Mouse (Mus musculus) MEL (cell line): Measurements from ENCODE around the gene Arhgap29.

Experiments
- BHLHE40 ChIP-seq: IDR thresholded peaks from 2 replicates; pipeline ENCODE4 v1.6.1; 2012; ENCODE audit warnings: low read depth, mild to moderate bottlenecking, inconsistent platforms, low read length, improper control_type of control experiment, borderline replicate concordance
- CTCF ChIP-seq, 3 experiments: IDR thresholded peaks in 2 of 3; conservative IDR thresholded peaks in 1 of 3; 2 replicates each; pipeline ENCODE4 v1.5.1; 2011 to 2012; ENCODE audit warnings: low read length in 3 of 3, low read depth in 2 of 3, mild to moderate bottlenecking in 2 of 3, improper control_type of control experiment in 1 of 3, inconsistent platforms in 1 of 3, mixed read lengths in 1 of 3, moderate library complexity in 1 of 3; ENCODE audit not compliant: control insufficient read depth in 1 of 3, insufficient read depth in 1 of 3, poor library complexity in 1 of 3, severe bottlenecking in 1 of 3
- MAFK ChIP-seq: IDR thresholded peaks from 2 replicates; pipeline ENCODE4 v1.6.1; 2011; ENCODE audit warnings: low read depth, mild to moderate bottlenecking, low read length, improper control_type of control experiment, borderline replicate concordance
- NRF1 ChIP-seq: IDR thresholded peaks from 2 replicates; pipeline ENCODE4 v1.6.1; 2014; ENCODE audit warnings: low read depth, mild to moderate bottlenecking, inconsistent platforms, low read length, improper control_type of control experiment, moderate library complexity; ENCODE audit not compliant: poor library complexity, insufficient read depth, severe bottlenecking

GRCm38 (mm10) chr3:122021029-122021652 is 68.8 kb downstream of the Arhgap29 start:
- TF ChIP-seq NRF1 = no peak
- no peak for TF ChIP-seq CTCF (IDR thresholded peaks at IDR 0.05 in 2 of 3, conservative IDR thresholded peaks at IDR 0.05 in 1 of 3; ENCODE audit: control insufficient read depth in 1 of 3, insufficient read depth in 1 of 3, low read depth in 2 of 3, low read length in 3 of 3, poor library complexity in 1 of 3, severe bottlenecking in 1 of 3)
- no peak for TF ChIP-seq BHLHE40
- no peak for TF ChIP-seq MAFK
